Comparison of ENCODE assay signal across 16 mouse cellular contexts in genomic region chr13:56992022-56992421, GRCm38 (mm10).
A peak's percentile ranks its signal among the peaks of the same experiment; 100 is the strongest.
DNase-seq lines count a peak whose midpoint lies in the region; ATAC-seq and TF ChIP-seq lines count a peak whose summit lies in the region.
"Had no signal": no experiment of that assay in that cellular context is flagged by ENCODE, and none has a peak within 500 bp of the region (broad histone marks: within the 10 kb centered on the region; RNA-seq: fewer than 3 reads in every experiment).

No protein-coding gene starts in this region.

- H3K27me3 ChIP-seq in hindbrain, postnatal 0 days (ENCODE audit: insufficient read depth, low read length), result no peaks in the 10 kb centered on the region
- no peaks in the 10 kb centered on the region for H3K27me3 ChIP-seq in hindbrain, embryonic 13.5 days
- no peaks in the 10 kb centered on the region for H3K27me3 ChIP-seq in lung, postnatal 0 days (replicated peaks; ENCODE audit: insufficient read depth, low read length)
- no peaks in the 10 kb centered on the region for H3K27me3 ChIP-seq in thymus, adult 2 months (ENCODE audit: control insufficient read depth, insufficient read depth, low read length)
- H3K27me3 ChIP-seq: embryonic facial prominence, embryonic 15.5 days; Patski had no signal

- H3K36me3 ChIP-seq in hindbrain, postnatal 0 days (ENCODE audit: insufficient read depth, low read length), result no peaks in the 10 kb centered on the region
- H3K36me3 ChIP-seq in hindbrain, embryonic 13.5 days, result no peaks in the 10 kb centered on the region
- no peaks in the 10 kb centered on the region for H3K36me3 ChIP-seq in lung, postnatal 0 days (ENCODE audit: insufficient read depth, low read length)
- no peaks in the 10 kb centered on the region for H3K36me3 ChIP-seq in thymus, adult 2 months (ENCODE audit: control insufficient read depth, insufficient read depth, low read length)
- H3K36me3 ChIP-seq: embryonic facial prominence, embryonic 15.5 days had no signal

- no peak for ATAC-seq in hindbrain, postnatal 0 days
- ATAC-seq in hindbrain, embryonic 13.5 days (ENCODE audit: low FRiP score), result no peak
- no peak for ATAC-seq in lung, postnatal 0 days
- ATAC-seq: forebrain, embryonic 16.5 days; Patski had no signal

- TF ChIP-seq POLR2A in brain, embryonic 14.5 days (IDR thresholded peaks at IDR 0.05; ENCODE audit: borderline replicate concordance, extremely low read depth, insufficient read depth, insufficient read length, poor library complexity, severe bottlenecking), result no peak
- no peak for TF ChIP-seq POLR2A in thymus, adult 2 months (IDR thresholded peaks at IDR 0.05; ENCODE audit: control insufficient read depth, extremely low read depth, insufficient read depth, low read length, poor library complexity)

- H3K27ac ChIP-seq in hindbrain, postnatal 0 days, result no peak overlapping the region
- H3K27ac ChIP-seq in hindbrain, embryonic 13.5 days, result no peak overlapping the region
- no peak overlapping the region for H3K27ac ChIP-seq in lung, postnatal 0 days (ENCODE audit: low read length)
- no peak overlapping the region for H3K27ac ChIP-seq in thymus, adult 2 months (ENCODE audit: control insufficient read depth, insufficient read depth, low read length)
- H3K27ac ChIP-seq: embryonic facial prominence, embryonic 15.5 days had no signal

- peak; percentile 22 to 52 for DNase-seq in cerebellum, postnatal 14 days
- no peak for DNase-seq in cerebellum, postnatal 25 days
- DNase-seq in hindbrain, postnatal 0 days (ENCODE audit: low spot score), result peak; percentile 62
- no peak for DNase-seq in lung, postnatal 0 days (ENCODE audit: low spot score)
- DNase-seq in lung, postnatal 25 days (ENCODE audit: low spot score), result no peak
- no peak for DNase-seq in brain, embryonic 14.5 days (ENCODE audit: low read depth)
- no peak for DNase-seq in thymus, adult 2 months
- DNase-seq: cerebellum, adult 18-20 months; gastrocnemius, postnatal 25 days; heart, postnatal 10 days; lung, adult 2 months; thymus, adult 18-20 months had no signal

- H3K4me2 ChIP-seq in hindbrain, postnatal 0 days (ENCODE audit: low read depth, low read length), result no peak overlapping the region
- H3K4me2 ChIP-seq in hindbrain, embryonic 13.5 days, result no peak overlapping the region
- no peak overlapping the region for H3K4me2 ChIP-seq in lung, postnatal 0 days (replicated peaks; ENCODE audit: low read depth, low read length)
- H3K4me2 ChIP-seq: embryonic facial prominence, embryonic 15.5 days had no signal

- H3K4me1 ChIP-seq in hindbrain, postnatal 0 days (ENCODE audit: insufficient read depth, low read length), result no peaks in the 10 kb centered on the region
- H3K4me1 ChIP-seq in hindbrain, embryonic 13.5 days (replicated peaks), result peaks cover 12% of the 10 kb centered on the region
- H3K4me1 ChIP-seq in lung, postnatal 0 days (ENCODE audit: insufficient read depth, low read depth, low read length), result no peaks in the 10 kb centered on the region
- H3K4me1 ChIP-seq in thymus, adult 2 months (replicated peaks; ENCODE audit: control insufficient read depth, insufficient read depth, low read length), result no peaks in the 10 kb centered on the region
- H3K4me1 ChIP-seq: embryonic facial prominence, embryonic 15.5 days had no signal

- peak; percentile 73 for TF ChIP-seq CTCF in hindbrain, postnatal 0 days (IDR thresholded peaks at IDR 0.05; ENCODE audit: low read depth)
- peak; percentile 55 for TF ChIP-seq CTCF in lung, postnatal 0 days (IDR thresholded peaks at IDR 0.05)
- TF ChIP-seq CTCF in brain, embryonic 14.5 days (IDR thresholded peaks at IDR 0.05; ENCODE audit: borderline replicate concordance, extremely low read depth, insufficient read depth, insufficient read length), result peak; percentile 50; the same call in 1 of the 2 replicates
- no peak for TF ChIP-seq CTCF in thymus, adult 2 months (IDR thresholded peaks at IDR 0.05; ENCODE audit: borderline replicate concordance, control insufficient read depth, extremely low read depth, insufficient read depth, low read length, poor library complexity)

- H3K9ac ChIP-seq in hindbrain, postnatal 0 days (replicated peaks; ENCODE audit: low read length), result no peak overlapping the region
- no peak overlapping the region for H3K9ac ChIP-seq in hindbrain, embryonic 13.5 days
- H3K9ac ChIP-seq in lung, postnatal 0 days (replicated peaks; ENCODE audit: low read depth), result no peak overlapping the region
- H3K9ac ChIP-seq: embryonic facial prominence, embryonic 15.5 days had no signal

- no peak for TF ChIP-seq EP300 in lung, postnatal 0 days (IDR thresholded peaks at IDR 0.05)

- H3K4me3 ChIP-seq in hindbrain, postnatal 0 days (ENCODE audit: low read length), result no peak overlapping the region
- H3K4me3 ChIP-seq in hindbrain, embryonic 13.5 days, result no peak overlapping the region
- no peak overlapping the region for H3K4me3 ChIP-seq in lung, postnatal 0 days (ENCODE audit: low read depth, low read length)
- no peak overlapping the region for H3K4me3 ChIP-seq in thymus, adult 2 months (ENCODE audit: control insufficient read depth, insufficient read depth, low read length)
- H3K4me3 ChIP-seq: embryonic facial prominence, embryonic 15.5 days had no signal

- H3K9me3 ChIP-seq in hindbrain, postnatal 0 days (ENCODE audit: low read length), result 0 out of 2 replicates have a peak, but pooled peaks cover 2% of the 10 kb centered on the region
- no peaks in the 10 kb centered on the region; the same call in 1 of the 2 replicates for H3K9me3 ChIP-seq in hindbrain, embryonic 13.5 days
- H3K9me3 ChIP-seq in lung, postnatal 0 days (ENCODE audit: low read length), result no peaks in the 10 kb centered on the region; the same call in 1 of the 2 replicates
- H3K9me3 ChIP-seq: embryonic facial prominence, embryonic 15.5 days had no signal

Comparison
In these comparisons a context has a peak if more than half of its experiments do, and no peak if none do; other contexts are left out.
1. DNase-seq: peak in cerebellum, postnatal 14 days (2 of 2) and hindbrain, postnatal 0 days (single experiment); none in cerebellum, postnatal 25 days (0 of 2), lung, postnatal 0 days (single experiment), lung, postnatal 25 days (single experiment), brain, embryonic 14.5 days (single experiment) and thymus, adult 2 months (single experiment).